Mouse (Mus musculus): ENCODE data around the gene Tcerg1l. TPM values are rescaled to one million over a fixed set of nuclear protein-coding genes. Genes with fewer than 3 reads are reported as not detected.

Tcerg1l gene
- polyA plus RNA-seq, 1 experiment, result 0.51 TPM

DNA sequence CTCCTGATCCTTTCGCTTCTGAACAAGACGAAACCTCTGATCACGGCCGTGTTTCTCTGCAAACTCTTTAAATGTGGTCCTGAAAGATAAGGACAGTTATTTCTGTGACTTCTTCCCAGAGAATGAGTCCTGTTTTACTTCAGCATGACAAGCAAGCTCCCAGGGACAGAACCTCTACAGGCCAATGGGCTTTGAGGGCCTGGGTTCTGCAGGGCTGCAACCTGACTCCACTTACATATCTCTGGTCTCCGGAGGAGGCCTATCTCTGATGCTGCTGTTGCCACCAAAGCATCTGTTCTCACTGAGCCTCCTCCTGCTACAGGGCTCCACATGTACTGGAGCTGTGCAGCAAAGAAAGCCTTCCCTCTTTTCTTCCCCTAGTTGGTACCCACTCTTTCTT, 187.8 kb downstream of the Tcerg1l start:
- Histone ChIP-seq H3K4me1 (ENCODE audit: control insufficient read depth, insufficient read depth, insufficient read length) (no peaks in the 10 kb centered on the region), H3K36me3 (ENCODE audit: control insufficient read depth, insufficient read depth, low read length) (no peaks in the 10 kb centered on the region), H3K27ac (ENCODE audit: insufficient read depth, low read length) (no peak overlapping the region), H3K27me3 (ENCODE audit: control insufficient read depth, insufficient read depth, low read length) (no peaks in the 10 kb centered on the region), H3K4me3 (ENCODE audit: extremely low read depth, insufficient read depth, insufficient read length) (no peak overlapping the region)
- no peak for TF ChIP-seq POLR2A (IDR thresholded peaks at IDR 0.05; ENCODE audit: low read depth, low read length)
- no peak for TF ChIP-seq CTCF (IDR thresholded peaks at IDR 0.05; ENCODE audit: extremely low read depth, insufficient read depth, insufficient read length, insufficient replicate concordance)
- DNase-seq (ENCODE audit: low read depth in 1 of 2, low spot score in 2 of 2), result no peak
- 79% methylated on average over 5 of the region's 5 CpGs for WGBS

DNA sequence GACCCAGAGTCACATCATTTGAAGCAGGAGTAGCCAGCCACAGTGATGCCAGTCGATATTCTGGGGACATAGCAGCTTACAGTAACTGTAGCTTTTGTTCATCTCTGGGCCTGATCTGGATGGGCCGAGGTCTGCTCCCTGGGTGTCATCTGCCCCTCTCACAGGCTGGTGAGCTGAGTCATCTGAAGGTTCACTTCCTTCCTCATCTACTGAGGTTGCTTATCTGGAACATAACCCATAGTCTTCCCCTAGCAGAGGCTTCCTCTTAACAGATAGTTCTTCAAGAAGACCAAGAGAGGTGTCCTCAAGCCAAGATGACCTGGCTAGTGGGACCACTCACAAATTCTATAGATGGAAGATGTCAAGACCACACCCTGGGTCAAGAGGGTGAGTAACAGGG, 192.4 kb downstream of the Tcerg1l start:
- H3K36me3 ChIP-seq (ENCODE audit: control insufficient read depth, insufficient read depth, low read length), result no peaks in the 10 kb centered on the region
- no peaks in the 10 kb centered on the region for H3K27me3 ChIP-seq (ENCODE audit: control insufficient read depth, insufficient read depth, low read length)
- no peak overlapping the region for H3K4me3 ChIP-seq (ENCODE audit: extremely low read depth, insufficient read depth, insufficient read length)
- H3K27ac ChIP-seq (ENCODE audit: insufficient read depth, low read length), result no peak overlapping the region
- H3K4me1 ChIP-seq (ENCODE audit: control insufficient read depth, insufficient read depth, insufficient read length), result no peaks in the 10 kb centered on the region
- DNase-seq (ENCODE audit: low read depth in 1 of 2, low spot score in 2 of 2), result no peak
- WGBS, result 30% methylated on average over 2 of the region's 2 CpGs
- TF ChIP-seq CTCF (IDR thresholded peaks at IDR 0.05; ENCODE audit: extremely low read depth, insufficient read depth, insufficient read length, insufficient replicate concordance), result no peak
- no peak for TF ChIP-seq POLR2A (IDR thresholded peaks at IDR 0.05; ENCODE audit: low read depth, low read length)

GRCm38 (mm10) chr7:138202162-138202832, 195.2 kb downstream of the Tcerg1l start:
- H3K4me3 ChIP-seq (ENCODE audit: extremely low read depth, insufficient read depth, insufficient read length), result no peak overlapping the region
- no peaks in the 10 kb centered on the region for H3K27me3 ChIP-seq (ENCODE audit: control insufficient read depth, insufficient read depth, low read length)
- H3K4me1 ChIP-seq (ENCODE audit: control insufficient read depth, insufficient read depth, insufficient read length), result no peaks in the 10 kb centered on the region
- H3K36me3 ChIP-seq (ENCODE audit: control insufficient read depth, insufficient read depth, low read length), result no peaks in the 10 kb centered on the region
- no peak overlapping the region for H3K27ac ChIP-seq (ENCODE audit: insufficient read depth, low read length)
- 16% methylated on average over 15 of the region's 15 CpGs for WGBS
- TF ChIP-seq POLR2A (IDR thresholded peaks at IDR 0.05; ENCODE audit: low read depth, low read length), result no peak
- no peak for DNase-seq (ENCODE audit: low read depth in 1 of 2, low spot score in 2 of 2)

DNA sequence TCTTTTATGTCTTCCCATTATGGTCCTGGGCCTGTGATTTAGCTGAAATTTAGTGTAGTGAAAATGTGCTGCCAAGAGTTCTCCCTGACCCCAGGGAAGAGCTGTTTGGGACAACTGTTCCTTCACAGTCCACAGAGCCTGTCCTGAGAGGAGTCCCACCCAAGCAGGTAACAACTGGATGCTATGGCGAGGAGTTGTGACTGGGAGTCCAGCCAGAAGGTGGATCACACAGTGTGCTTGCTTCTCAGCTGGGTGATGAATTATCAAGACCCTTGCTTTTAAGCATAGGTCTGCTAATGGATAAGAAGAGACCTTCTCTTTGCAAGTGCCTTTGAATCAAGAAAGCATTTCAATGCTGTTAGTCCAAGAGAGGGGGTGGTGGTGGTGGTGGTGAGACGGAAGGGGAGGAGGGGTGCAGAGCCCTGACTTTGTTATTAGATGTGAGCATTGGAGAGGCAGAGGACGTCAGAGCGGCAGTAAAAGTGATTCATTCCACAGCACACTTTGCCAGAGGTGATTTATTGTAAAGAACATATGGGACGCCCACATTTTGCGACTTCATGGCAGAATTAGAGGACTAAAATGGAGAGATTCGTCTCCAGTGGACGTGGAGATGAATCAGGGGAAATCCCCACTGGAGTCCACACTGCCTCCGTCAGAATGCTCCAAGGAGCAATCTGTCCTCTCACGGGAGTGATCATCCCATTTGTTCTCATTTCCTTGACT, 198.0 kb downstream of the Tcerg1l start:
- Histone ChIP-seq H3K4me1 (ENCODE audit: control insufficient read depth, insufficient read depth, insufficient read length) (no peaks in the 10 kb centered on the region), H3K36me3 (ENCODE audit: control insufficient read depth, insufficient read depth, low read length) (no peaks in the 10 kb centered on the region), H3K4me3 (ENCODE audit: extremely low read depth, insufficient read depth, insufficient read length) (no peak overlapping the region), H3K27ac (ENCODE audit: insufficient read depth, low read length) (no peak overlapping the region), H3K27me3 (ENCODE audit: control insufficient read depth, insufficient read depth, low read length) (no peaks in the 10 kb centered on the region)
- 77% methylated on average over 10 of the region's 10 CpGs for WGBS
- TF ChIP-seq POLR2A (IDR thresholded peaks at IDR 0.05; ENCODE audit: low read depth, low read length) (no peak), CTCF (IDR thresholded peaks at IDR 0.05; ENCODE audit: extremely low read depth, insufficient read depth, insufficient read length, insufficient replicate concordance) (no peak)
- DNase-seq (ENCODE audit: low read depth in 1 of 2, low spot score in 2 of 2), result no peak

DNA sequence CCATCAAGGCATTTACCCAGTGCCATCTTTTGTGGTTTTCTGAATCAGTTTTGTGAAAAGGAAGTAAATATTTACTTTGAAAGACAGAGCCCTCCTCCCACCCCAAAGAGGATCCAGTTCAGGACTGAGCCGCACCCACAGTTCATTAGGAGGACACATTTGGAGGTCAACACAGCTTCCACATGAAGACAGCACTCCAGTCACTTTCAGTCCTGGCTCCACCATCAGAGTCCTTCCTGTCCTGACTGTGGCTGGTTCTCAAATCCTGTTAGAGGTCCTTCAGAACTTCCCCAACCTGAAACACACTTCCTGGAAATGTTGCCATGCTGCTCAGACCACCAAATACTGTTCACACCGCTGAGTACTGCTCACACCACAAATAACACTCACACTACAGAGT, 201.4 kb downstream of the Tcerg1l start:
- no peak for DNase-seq (ENCODE audit: low read depth in 1 of 2, low spot score in 2 of 2)
- Histone ChIP-seq H3K36me3 (ENCODE audit: control insufficient read depth, insufficient read depth, low read length) (no peaks in the 10 kb centered on the region), H3K27ac (ENCODE audit: insufficient read depth, low read length) (no peak overlapping the region), H3K4me3 (ENCODE audit: extremely low read depth, insufficient read depth, insufficient read length) (no peak overlapping the region), H3K27me3 (ENCODE audit: control insufficient read depth, insufficient read depth, low read length) (no peaks in the 10 kb centered on the region), H3K4me1 (ENCODE audit: control insufficient read depth, insufficient read depth, insufficient read length) (no peaks in the 10 kb centered on the region)
- TF ChIP-seq CTCF (IDR thresholded peaks at IDR 0.05; ENCODE audit: extremely low read depth, insufficient read depth, insufficient read length, insufficient replicate concordance), result no peak
- TF ChIP-seq POLR2A (IDR thresholded peaks at IDR 0.05; ENCODE audit: low read depth, low read length), result no peak
- 65% methylated on average over 2 of the region's 2 CpGs for WGBS

DNA sequence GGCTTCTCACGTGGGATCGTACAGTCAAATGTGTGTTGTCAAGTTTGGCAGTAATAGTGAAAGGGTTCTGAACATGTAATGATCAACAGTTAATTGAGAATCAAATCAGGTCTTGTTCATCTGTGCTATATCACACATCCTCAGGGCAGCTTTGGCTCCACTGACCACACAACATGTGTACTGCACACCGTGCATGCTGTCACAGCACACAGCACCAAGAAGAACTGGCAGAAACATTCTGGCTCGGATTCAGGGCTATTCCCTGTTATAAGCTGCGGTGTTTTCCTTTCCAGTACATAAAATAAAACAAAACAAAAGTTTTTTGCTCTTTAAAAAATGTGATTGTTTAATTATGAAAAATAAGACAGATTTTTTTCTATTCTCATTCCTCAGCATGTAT, 213.3 kb downstream of the Tcerg1l start:
- H3K27me3 ChIP-seq (ENCODE audit: control insufficient read depth, insufficient read depth, low read length), result no peaks in the 10 kb centered on the region
- TF ChIP-seq CTCF (IDR thresholded peaks at IDR 0.05; ENCODE audit: extremely low read depth, insufficient read depth, insufficient read length, insufficient replicate concordance) (no peak), POLR2A (IDR thresholded peaks at IDR 0.05; ENCODE audit: low read depth, low read length) (no peak)
- DNase-seq (ENCODE audit: low read depth in 1 of 2, low spot score in 2 of 2), result no peak
- no peak overlapping the region for H3K27ac ChIP-seq (ENCODE audit: insufficient read depth, low read length)
- H3K4me1 ChIP-seq (ENCODE audit: control insufficient read depth, insufficient read depth, insufficient read length), result no peaks in the 10 kb centered on the region
- 86% methylated on average over 5 of the region's 5 CpGs for WGBS
- H3K4me3 ChIP-seq (ENCODE audit: extremely low read depth, insufficient read depth, insufficient read length), result no peak overlapping the region
- H3K36me3 ChIP-seq (ENCODE audit: control insufficient read depth, insufficient read depth, low read length), result no peaks in the 10 kb centered on the region

GRCm38 (mm10) chr7:138182216-138182615, 215.3 kb downstream of the Tcerg1l start:
- WGBS, result 70% methylated on average over 3 of the region's 3 CpGs
- no peak overlapping the region for H3K4me3 ChIP-seq (ENCODE audit: extremely low read depth, insufficient read depth, insufficient read length)

More at GRCm38 (mm10) chr7:138182216-138182615, 215.3 kb downstream of the Tcerg1l start:
- no peak overlapping the region for H3K27ac ChIP-seq (ENCODE audit: insufficient read depth, low read length)
- no peaks in the 10 kb centered on the region for H3K4me1 ChIP-seq (ENCODE audit: control insufficient read depth, insufficient read depth, insufficient read length)
- no peak for TF ChIP-seq CTCF (IDR thresholded peaks at IDR 0.05; ENCODE audit: extremely low read depth, insufficient read depth, insufficient read length, insufficient replicate concordance)
- TF ChIP-seq POLR2A (IDR thresholded peaks at IDR 0.05; ENCODE audit: low read depth, low read length), result no peak
- H3K27me3 ChIP-seq (ENCODE audit: control insufficient read depth, insufficient read depth, low read length), result no peaks in the 10 kb centered on the region
- no peak for DNase-seq (ENCODE audit: low read depth in 1 of 2, low spot score in 2 of 2)
- no peaks in the 10 kb centered on the region for H3K36me3 ChIP-seq (ENCODE audit: control insufficient read depth, insufficient read depth, low read length)
